Mouse (Mus musculus): Measurements from ENCODE around the gene Olfr1086. TPM values are rescaled to one million over a fixed set of nuclear protein-coding genes. Genes with fewer than 3 reads are reported as not detected.
"Not testable (repeated sequence)": the region's sequence is repeated elsewhere in the genome, so short reads cannot be mapped to it uniquely, and the experiment has no call there.

Gene Olfr1086
- not detected in 2 replicates for polyA plus RNA-seq (2015; fragmentation: Nextera tagmentation; extraction: Ambion mirVana)

- WGBS, result 81% methylated on average over 2 of the region's 2 CpGs
- Histone ChIP-seq H3K4me1 (ENCODE audit: control insufficient read depth, insufficient read depth, low read length) (no peaks in the 10 kb centered on the region), H3K27ac (ENCODE audit: low read length) (no peak within 1 kb of the TSS), H3K9me3 (replicated peaks; ENCODE audit: control insufficient read depth, low read length) (no peaks in the 10 kb centered on the region), H3K27me3 (ENCODE audit: control insufficient read depth, insufficient read depth, low read length) (no peaks in the 10 kb centered on the region), H3K4me3 (replicated peaks; ENCODE audit: low read length) (no peak within 1 kb of the TSS), H3K4me2 (ENCODE audit: low read depth, low read length) (no peak within 1 kb of the TSS), H3K36me3 (ENCODE audit: control insufficient read depth, insufficient read depth, low read length) (no peaks in the 10 kb centered on the region), H3K9ac (ENCODE audit: low read length) (no peak within 1 kb of the TSS)
- ATAC-seq (ENCODE audit: insufficient read depth, low FRiP score), result no peak
Measured at GRCm38 (mm10) chr2:86679992-86680391, at the start of gene Olfr1086. Olfr1086 (minus strand) TSS chr2:86680092.

- no peaks in the 10 kb centered on the region for H3K36me3 ChIP-seq (ENCODE audit: control insufficient read depth, insufficient read depth, low read length)
- H3K4me3 ChIP-seq (replicated peaks; ENCODE audit: low read length), result no peak within 1 kb of the TSS
- no peak within 1 kb of the TSS for H3K9ac ChIP-seq (ENCODE audit: low read length)
- no peak for ATAC-seq (ENCODE audit: insufficient read depth, low FRiP score)
- no peak within 1 kb of the TSS for H3K27ac ChIP-seq (ENCODE audit: low read length)
- H3K4me2 ChIP-seq (ENCODE audit: low read depth, low read length), result no peak within 1 kb of the TSS
- H3K27me3 ChIP-seq (ENCODE audit: control insufficient read depth, insufficient read depth, low read length), result no peaks in the 10 kb centered on the region
- H3K4me1 ChIP-seq (ENCODE audit: control insufficient read depth, insufficient read depth, low read length), result no peaks in the 10 kb centered on the region
- H3K9me3 ChIP-seq (replicated peaks; ENCODE audit: control insufficient read depth, low read length), result no peaks in the 10 kb centered on the region
Measured at GRCm38 (mm10) chr2:86698295-86698694, 18.4 kb upstream of the Olfr1086 start, which contains the start of gene Olfr1087. Olfr1087 (minus strand) TSS chr2:86698395.

GRCm38 (mm10) chr2:86661919-86662318, 18.0 kb downstream of the Olfr1086 start, which contains the start of gene Olfr1085:
Olfr1085 (minus strand) TSS chr2:86662019.
- H3K4me1 ChIP-seq (ENCODE audit: control insufficient read depth, insufficient read depth, low read length), result no peaks in the 10 kb centered on the region
- no peak within 1 kb of the TSS for H3K4me2 ChIP-seq (ENCODE audit: low read depth, low read length)
- no peaks in the 10 kb centered on the region for H3K9me3 ChIP-seq (replicated peaks; ENCODE audit: control insufficient read depth, low read length)
- H3K9ac ChIP-seq (ENCODE audit: low read length), result no peak within 1 kb of the TSS
- ATAC-seq (ENCODE audit: insufficient read depth, low FRiP score), result no peak
- no peaks in the 10 kb centered on the region for H3K36me3 ChIP-seq (ENCODE audit: control insufficient read depth, insufficient read depth, low read length)
- no peak within 1 kb of the TSS for H3K4me3 ChIP-seq (replicated peaks; ENCODE audit: low read length)
- no peaks in the 10 kb centered on the region for H3K27me3 ChIP-seq (ENCODE audit: control insufficient read depth, insufficient read depth, low read length)
- H3K27ac ChIP-seq (ENCODE audit: low read length), result no peak within 1 kb of the TSS
- 25% methylated on average over 1 of the region's 1 CpGs for WGBS

GRCm38 (mm10) chr2:86639625-86640024, 40.3 kb downstream of the Olfr1086 start, which contains the start of gene Olfr1084:
Olfr1084 (minus strand) TSS chr2:86639725.
- 83% methylated on average over 1 of the region's 1 CpGs for WGBS
- H3K4me3 ChIP-seq (replicated peaks; ENCODE audit: low read length); H3K27me3 ChIP-seq (ENCODE audit: control insufficient read depth, insufficient read depth, low read length); H3K4me1 ChIP-seq (ENCODE audit: control insufficient read depth, insufficient read depth, low read length); H3K27ac ChIP-seq (ENCODE audit: low read length); H3K4me2 ChIP-seq (ENCODE audit: low read depth, low read length); H3K9me3 ChIP-seq (replicated peaks; ENCODE audit: control insufficient read depth, low read length); H3K36me3 ChIP-seq (ENCODE audit: control insufficient read depth, insufficient read depth, low read length); H3K9ac ChIP-seq (ENCODE audit: low read length); ATAC-seq (ENCODE audit: insufficient read depth, low FRiP score): not testable (repeated sequence)

Other genes starting within 250 kb of the Olfr1086 start
- not detected in 2 replicates for gene Olfr1065, start 229.5 kb downstream of the Olfr1086 start, polyA plus RNA-seq (2015; fragmentation: Nextera tagmentation; extraction: Ambion mirVana)
- not detected in 2 replicates for gene Olfr1066, start 223.8 kb downstream of the Olfr1086 start, polyA plus RNA-seq (2015; fragmentation: Nextera tagmentation; extraction: Ambion mirVana)
- not detected in 2 replicates for gene Olfr228, start 192.7 kb downstream of the Olfr1086 start, polyA plus RNA-seq (2015; fragmentation: Nextera tagmentation; extraction: Ambion mirVana)
- gene Olfr1076, start 171.6 kb downstream of the Olfr1086 start, polyA plus RNA-seq (2015; fragmentation: Nextera tagmentation; extraction: Ambion mirVana), result not detected in 2 replicates
- not detected in 2 replicates for gene Olfr1079, start 137.6 kb downstream of the Olfr1086 start, polyA plus RNA-seq (2015; fragmentation: Nextera tagmentation; extraction: Ambion mirVana)
- gene Olfr1080, start 121.9 kb downstream of the Olfr1086 start, polyA plus RNA-seq (2015; fragmentation: Nextera tagmentation; extraction: Ambion mirVana), result not detected in 2 replicates
- gene Olfr1082, start 81.1 kb downstream of the Olfr1086 start, polyA plus RNA-seq (2015; fragmentation: Nextera tagmentation; extraction: Ambion mirVana), result not detected in 2 replicates
- not detected in 2 replicates for gene Olfr1084, start 40.4 kb downstream of the Olfr1086 start, polyA plus RNA-seq (2015; fragmentation: Nextera tagmentation; extraction: Ambion mirVana)
- not detected in 2 replicates for gene Olfr1085, start 18.1 kb downstream of the Olfr1086 start, polyA plus RNA-seq (2015; fragmentation: Nextera tagmentation; extraction: Ambion mirVana)
- not detected in 2 replicates for gene Olfr1087, start 18.3 kb upstream of the Olfr1086 start, polyA plus RNA-seq (2015; fragmentation: Nextera tagmentation; extraction: Ambion mirVana)
- gene Olfr1089, start 53.6 kb upstream of the Olfr1086 start, polyA plus RNA-seq (2015; fragmentation: Nextera tagmentation; extraction: Ambion mirVana), result not detected in 2 replicates
- gene Olfr1090, start 78.9 kb upstream of the Olfr1086 start, polyA plus RNA-seq (2015; fragmentation: Nextera tagmentation; extraction: Ambion mirVana), result not detected in 2 replicates
- gene Olfr1093, start 102.4 kb upstream of the Olfr1086 start, polyA plus RNA-seq (2015; fragmentation: Nextera tagmentation; extraction: Ambion mirVana), result not detected in 2 replicates
- not detected in 2 replicates for gene Olfr141, start 129.9 kb upstream of the Olfr1086 start, polyA plus RNA-seq (2015; fragmentation: Nextera tagmentation; extraction: Ambion mirVana)
- not detected in 2 replicates for gene Olfr1094, start 144.6 kb upstream of the Olfr1086 start, polyA plus RNA-seq (2015; fragmentation: Nextera tagmentation; extraction: Ambion mirVana)
- not detected in 2 replicates for gene Olfr1095, start 171.6 kb upstream of the Olfr1086 start, polyA plus RNA-seq (2015; fragmentation: Nextera tagmentation; extraction: Ambion mirVana)
- not detected in 2 replicates for gene Gm13723, start 194.7 kb upstream of the Olfr1086 start, polyA plus RNA-seq (2015; fragmentation: Nextera tagmentation; extraction: Ambion mirVana)
- not detected in 2 replicates for gene Olfr1097, start 212.1 kb upstream of the Olfr1086 start, polyA plus RNA-seq (2015; fragmentation: Nextera tagmentation; extraction: Ambion mirVana)
- gene Olfr1098, start 244.5 kb upstream of the Olfr1086 start, polyA plus RNA-seq (2015; fragmentation: Nextera tagmentation; extraction: Ambion mirVana), result not detected in 2 replicates